Mouse (Mus musculus): ENCODE results near the gene Ppp1r14a.

DNA sequence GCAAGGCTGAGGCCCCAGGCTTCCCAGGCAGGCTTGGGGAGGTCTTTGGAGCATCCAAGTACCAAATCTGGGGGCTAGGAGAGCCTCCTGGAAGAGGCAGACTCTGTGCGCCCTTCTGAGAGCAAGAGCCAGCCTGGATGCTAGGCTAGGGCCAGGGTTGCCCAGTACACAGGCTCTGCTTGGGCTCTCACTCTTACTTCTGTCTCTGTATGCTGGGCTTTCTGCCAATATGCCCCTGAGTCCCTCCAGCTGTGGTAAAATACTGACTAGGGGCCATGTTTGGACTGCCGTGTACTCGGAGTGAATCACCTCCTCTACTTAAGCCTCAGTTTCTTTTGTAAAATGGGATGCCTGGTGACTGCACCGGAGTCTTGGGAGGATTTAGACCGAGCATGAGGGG, 43.1 kb upstream of the Ppp1r14a start:
- no peak for TF ChIP-seq ZNF384 (IDR thresholded peaks at IDR 0.05; ENCODE audit: low read depth, low read length)
- no peak for TF ChIP-seq ZC3H11A (IDR thresholded peaks at IDR 0.05; ENCODE audit: borderline replicate concordance, low read depth, low read length)
